Mouse (Mus musculus): ENCODE measurements around the gene Scai. TPM values are rescaled to one million over a fixed set of nuclear protein-coding genes. Genes with fewer than 3 reads are reported as not detected.

The Scai gene
- polyA plus RNA-seq, 1 experiment from 2014 or later = 14.3 TPM

DNA sequence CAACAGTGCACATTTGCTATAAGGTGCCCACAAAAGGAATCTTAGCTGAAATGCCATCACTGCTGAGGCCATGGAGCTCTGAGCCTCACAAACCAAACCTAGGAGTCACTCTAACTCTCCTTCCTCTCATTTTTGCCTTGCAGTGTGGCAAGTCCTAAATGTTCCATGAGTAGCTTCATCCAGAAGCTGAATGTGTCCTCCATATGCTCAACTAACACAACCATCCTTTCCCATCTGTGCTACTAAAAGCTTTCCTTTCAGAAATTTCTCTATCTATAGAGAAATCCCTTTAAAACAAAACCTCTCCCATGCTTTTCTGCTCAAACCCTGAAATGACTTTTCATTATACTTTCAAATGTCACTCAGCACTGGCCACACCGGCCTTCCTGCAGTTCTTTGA is 158.9 kb downstream of the Scai start:
- Histone ChIP-seq H3K27me3 (ENCODE audit: low read depth, poor library complexity, severe bottlenecking) (no peaks in the 10 kb centered on the region), H3K4me1 (no peaks in the 10 kb centered on the region), H3K36me3 (peaks cover 87% of the 10 kb centered on the region), H3K9me3 (replicated peaks) (no peaks in the 10 kb centered on the region), H3K4me3 (no peak overlapping the region), H3K27ac (no peak overlapping the region)
- 87% methylated on average over 1 of the region's 1 CpGs for WGBS
- no peak for DNase-seq (ENCODE audit: low spot score)

DNA sequence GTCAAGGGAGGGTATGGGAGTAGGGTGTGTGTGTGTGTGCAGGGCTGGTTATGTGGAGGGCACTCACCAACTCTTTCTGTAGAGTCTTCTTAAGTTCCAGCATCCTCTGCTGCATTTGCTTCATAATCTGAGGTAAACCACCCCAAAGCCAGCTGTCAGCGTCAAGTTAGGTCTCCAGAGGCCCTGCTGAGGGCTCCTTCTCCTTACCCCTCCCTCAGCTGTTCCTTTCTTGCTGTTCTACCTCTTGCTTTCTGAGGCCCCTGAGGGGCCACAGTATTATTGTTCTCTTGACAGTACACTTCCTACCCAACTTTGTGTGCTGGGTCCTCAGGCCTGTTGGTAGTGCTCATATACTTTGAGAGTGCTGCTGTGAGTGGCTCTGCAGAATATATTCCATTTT is 170.5 kb downstream of the Scai start:
- Histone ChIP-seq H3K36me3 (peaks cover 92% of the 10 kb centered on the region), H3K27ac (no peak overlapping the region), H3K9me3 (replicated peaks) (no peaks in the 10 kb centered on the region), H3K27me3 (ENCODE audit: low read depth, poor library complexity, severe bottlenecking) (no peaks in the 10 kb centered on the region), H3K4me3 (no peak overlapping the region), H3K4me1 (no peaks in the 10 kb centered on the region)
- 100% methylated on average over 1 of the region's 1 CpGs for WGBS
- DNase-seq (ENCODE audit: low spot score) = no peak

DNA sequence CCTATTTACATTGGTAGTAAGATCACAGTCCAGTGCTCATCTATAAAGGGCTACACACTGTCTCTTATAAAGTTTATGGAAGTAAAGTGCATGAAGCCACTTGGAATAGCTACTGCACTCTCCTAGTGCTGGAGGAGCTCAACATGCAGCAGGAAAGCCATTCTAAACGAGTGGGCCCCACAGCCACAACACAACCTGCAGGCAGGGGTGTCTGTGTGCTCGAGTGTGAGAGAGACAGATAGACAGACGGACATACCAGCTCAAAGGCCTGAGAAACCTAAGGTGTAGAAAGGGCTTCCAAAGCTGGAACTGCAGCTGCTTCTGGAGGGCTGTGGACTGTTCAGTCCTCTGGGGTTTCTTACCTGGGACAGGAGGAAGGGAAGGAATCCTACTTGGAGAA is 174.0 kb downstream of the Scai start:
- Histone ChIP-seq H3K36me3 (peaks cover 94% of the 10 kb centered on the region), H3K4me3 (no peak overlapping the region)
- 84% methylated on average over 3 of the region's 3 CpGs for WGBS

More for the DNA sequence above, 174.0 kb downstream of the Scai start:
- no peaks in the 10 kb centered on the region for H3K27me3 ChIP-seq (ENCODE audit: low read depth, poor library complexity, severe bottlenecking)
- H3K9me3 ChIP-seq (replicated peaks) = no peaks in the 10 kb centered on the region
- DNase-seq (ENCODE audit: low spot score) = no peak
- no peaks in the 10 kb centered on the region for H3K4me1 ChIP-seq
- H3K27ac ChIP-seq = no peak overlapping the region

Other genes with a start within 250 kb of the Scai start
- 1.3 and 1.6 TPM in 2 replicates for gene Wdr38, start 193.3 kb downstream of the Scai start, polyA plus RNA-seq (2016; fragmentation: Nextera tagmentation; extraction: Ambion mirVana)
- 116 and 129 TPM in 2 replicates for gene Arpc5l, start 185.4 kb downstream of the Scai start, polyA plus RNA-seq (2016; fragmentation: Nextera tagmentation; extraction: Ambion mirVana)
- 939 and 1,103 TPM in 2 replicates for gene Rpl35, start 185.1 kb downstream of the Scai start, polyA plus RNA-seq (2016; fragmentation: Nextera tagmentation; extraction: Ambion mirVana)
- gene Golga1, start 125.2 kb downstream of the Scai start, polyA plus RNA-seq (2016; fragmentation: Nextera tagmentation; extraction: Ambion mirVana) = 21.0 and 22.0 TPM in 2 replicates
- 65.1 and 70.7 TPM in 2 replicates for gene Ppp6c, start 35.7 kb upstream of the Scai start, polyA plus RNA-seq (2016; fragmentation: Nextera tagmentation; extraction: Ambion mirVana)